Mouse (Mus musculus) cerebellum, postnatal 25 days (tissue): Measurements from ENCODE around the gene Gm19410.

ENCODE experiments used
- DNase-seq, 2 experiments: peaks; one replicate each; pipeline ENCODE4 v3.0.0; 2021; ENCODE audit warnings: mixed read lengths in 2 of 2

Gene Gm19410

DNA sequence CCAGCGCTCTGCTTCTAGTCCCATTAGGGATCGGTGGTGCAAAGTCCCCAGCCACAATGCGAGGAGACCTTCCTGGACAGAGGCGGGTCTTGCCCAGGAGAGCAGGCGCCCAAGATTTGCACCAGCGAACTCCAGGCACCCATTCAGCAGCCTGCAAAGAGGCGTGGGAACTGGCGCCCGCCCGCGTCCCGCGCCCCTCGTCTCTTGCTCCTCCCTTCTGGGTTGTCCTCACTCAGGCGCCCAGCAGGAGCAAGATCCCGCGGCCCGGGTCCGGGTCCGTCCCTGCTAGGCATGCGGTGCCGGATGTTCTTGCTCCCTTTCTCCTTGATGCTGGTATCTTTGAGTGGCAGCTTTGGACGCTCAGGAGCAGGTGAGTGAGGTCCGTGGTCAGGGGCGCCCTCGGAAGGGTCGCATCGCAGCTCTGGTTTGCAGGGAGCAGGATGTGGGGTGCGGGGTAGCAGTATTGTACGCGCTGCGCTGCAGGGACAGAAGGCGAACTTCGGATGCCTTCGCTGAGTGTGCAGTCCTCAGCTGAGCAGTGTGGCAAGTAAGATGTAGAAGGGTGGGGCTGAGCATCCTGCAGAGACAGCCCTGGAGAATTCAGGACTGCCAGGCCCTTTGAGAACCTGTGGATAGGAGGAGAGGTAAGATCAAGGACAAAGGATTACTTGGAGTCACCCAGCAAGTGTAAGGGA is at the start of gene Gm19410:
TSS of gene Gm19410 (plus strand) at position 292 of the 695 bp plus-strand sequence.
- peak; percentile 11 to 26 for DNase-seq

- DNase-seq = no peak
Observed at GRCm38 (mm10) chr8:35730776-35731175, 34.8 kb upstream of the Gm19410 start.

DNA sequence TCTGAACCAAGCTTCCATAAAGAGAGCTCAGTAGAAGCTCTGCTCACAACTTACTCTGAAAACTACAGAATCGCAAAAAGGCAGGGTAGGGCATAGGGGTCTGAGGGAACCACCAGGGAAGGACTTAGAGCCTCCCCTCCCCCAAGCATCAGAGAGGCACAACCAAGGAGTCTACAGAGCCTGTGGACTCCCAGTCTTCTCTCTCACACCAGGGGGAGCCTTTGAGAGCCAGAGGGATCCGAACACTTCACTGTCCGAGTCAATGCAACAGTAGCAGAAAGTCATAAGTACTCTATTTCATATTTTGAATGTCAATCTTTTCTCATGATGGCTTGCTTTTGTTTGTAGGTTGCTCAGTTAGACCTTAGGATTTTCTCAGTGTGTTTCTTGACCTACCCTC is 30.2 kb upstream of the Gm19410 start:
- DNase-seq = no peak

GRCm38 (mm10) chr8:35756202-35756601 is 9.4 kb upstream of the Gm19410 start:
- no peak for DNase-seq

DNA sequence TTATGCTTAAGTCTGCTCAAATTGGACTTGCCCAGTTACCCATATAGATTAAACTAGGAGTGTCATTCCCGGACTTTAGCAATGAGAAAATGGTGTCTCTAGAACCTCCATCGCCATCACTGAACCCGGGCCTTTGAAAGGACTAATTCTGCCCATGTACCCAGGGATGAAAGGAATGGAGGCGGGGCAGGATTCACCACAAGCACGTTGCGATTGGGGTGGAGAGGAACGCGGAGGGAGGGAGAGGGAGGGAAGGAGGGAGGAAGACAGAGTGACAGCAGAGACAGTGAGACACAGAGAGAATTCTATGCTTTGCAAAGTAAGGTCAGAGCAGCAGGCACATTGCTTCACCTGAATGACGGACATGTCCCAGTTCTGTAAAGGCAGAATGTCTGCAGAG is 570 bp upstream of the Gm19410 start:
- no peak for DNase-seq

DNA sequence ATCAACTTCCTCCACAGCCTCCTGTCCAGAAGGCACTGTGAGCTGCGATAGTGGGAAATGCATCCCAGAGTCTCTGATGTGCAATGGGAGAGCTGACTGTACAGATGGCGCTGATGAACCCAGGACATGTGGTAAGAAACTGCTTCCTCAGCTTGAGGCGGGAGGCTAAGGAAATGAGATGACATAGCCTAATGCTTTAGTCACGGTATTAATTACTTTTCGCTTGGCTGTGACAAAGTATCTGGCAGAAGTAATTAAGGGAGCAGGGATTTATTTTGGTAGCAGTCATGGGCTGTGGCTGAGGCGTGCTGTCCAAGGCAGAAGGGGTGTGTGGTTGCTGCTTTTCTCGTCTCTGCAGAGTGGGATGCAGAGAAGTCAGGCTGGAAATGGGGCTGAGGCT is 7.9 kb downstream of the Gm19410 start:
- peak in 1 of 2 experiments; percentile 30 for DNase-seq
